Mouse (Mus musculus) CD4-positive helper T cell, adult 2 months (primary cell): Measurements from ENCODE around the gene Cntn4.

Source experiments
- DNase-seq: peaks from one replicate; pipeline ENCODE4 v3.0.0-alpha.2; 2012; ENCODE audit warnings: low read depth, missing footprints, low spot score

Gene Cntn4

GRCm38 (mm10) chr6:106645496-106646211 lies 968.2 kb downstream of the Cntn4 start:
- no peak for DNase-seq

GRCm38 (mm10) chr6:106646945-106647344 lies 969.5 kb downstream of the Cntn4 start:
- DNase-seq: no peak

GRCm38 (mm10) chr6:106663780-106664651 lies 986.6 kb downstream of the Cntn4 start:
- peak; percentile 57 for DNase-seq

GRCm38 (mm10) chr6:106675581-106675980 lies 998.1 kb downstream of the Cntn4 start:
- no peak for DNase-seq

- no peak for DNase-seq
Observed at GRCm38 (mm10) chr6:106701931-106702330, 1024.5 kb downstream of the Cntn4 start.

- no peak for DNase-seq
Observed at GRCm38 (mm10) chr6:106705506-106706035, 1028.1 kb downstream of the Cntn4 start.

GRCm38 (mm10) chr6:106725642-106726041 lies 1048.2 kb downstream of the Cntn4 start:
- no peak for DNase-seq

- no peak for DNase-seq
Observed at GRCm38 (mm10) chr6:106726078-106726477, 1048.6 kb downstream of the Cntn4 start.

- DNase-seq: no peak
Observed at GRCm38 (mm10) chr6:106727703-106728102, 1050.2 kb downstream of the Cntn4 start.

- DNase-seq: no peak
Observed at GRCm38 (mm10) chr6:106729682-106730314, 1052.3 kb downstream of the Cntn4 start.

GRCm38 (mm10) chr6:106732563-106732962 lies 1055.1 kb downstream of the Cntn4 start:
- DNase-seq: no peak

GRCm38 (mm10) chr6:106738229-106738628 lies 1060.8 kb downstream of the Cntn4 start:
- DNase-seq: no peak

- DNase-seq: no peak
Observed at GRCm38 (mm10) chr6:106740244-106740825, 1062.9 kb downstream of the Cntn4 start.

GRCm38 (mm10) chr6:106743556-106744233 lies 1066.2 kb downstream of the Cntn4 start:
- no peak for DNase-seq

GRCm38 (mm10) chr6:106745673-106746394 lies 1068.4 kb downstream of the Cntn4 start:
- no peak for DNase-seq

GRCm38 (mm10) chr6:106747251-106747650 lies 1069.8 kb downstream of the Cntn4 start:
- no peak for DNase-seq

GRCm38 (mm10) chr6:106747804-106748203 lies 1070.3 kb downstream of the Cntn4 start:
- no peak for DNase-seq
